Mouse (Mus musculus) lung, adult 10 weeks (tissue): ENCODE measurements around the gene Anp32a. TPM values are rescaled to one million over a fixed set of nuclear protein-coding genes. Genes with fewer than 3 reads are reported as not detected.

ENCODE experiments used
- polyA plus RNA-seq: library from polyadenylated mRNA; stranded (reverse); fragments of 350-450 nt; fragmentation: Illumina TruSeq; extraction: RNeasy Lipid Tissue Mini Kit (QIAGEN cat#74804); gene quantifications from one replicate; pipeline ENCODE4 v1.2.3, GENCODE M21; 2014; ENCODE audit warnings: low read depth, low replicate concordance; ENCODE audit not compliant: insufficient read depth

Anp32a gene
- polyA plus RNA-seq: 464 TPM

GRCm38 (mm10) chr9:62341123-62341486 is at the start of gene Anp32a:
TSS of gene Anp32a (plus strand) at chr9:62341293.

Other genes starting within 250 kb of the Anp32a start
- gene Glce, start 218.6 kb upstream of the Anp32a start, polyA plus RNA-seq: 7.0 TPM
- gene Spesp1, start 59.1 kb upstream of the Anp32a start, polyA plus RNA-seq: not detected
- gene Coro2b, start 195.8 kb downstream of the Anp32a start, polyA plus RNA-seq: 14.4 TPM